Mouse (Mus musculus) G1E (cell line): ENCODE results near the gene Tamm41.

ENCODE experiments used
- CTCF ChIP-seq: IDR thresholded peaks from 2 replicates; pipeline ENCODE4 v1.5.1; 2012; ENCODE audit warnings: low read depth, low read length, inconsistent platforms, mixed read lengths
- GATA1 ChIP-seq: IDR thresholded peaks from 2 replicates; pipeline ENCODE4 v1.6.1; 2012; ENCODE audit warnings: borderline replicate concordance, low read length, inconsistent platforms, mixed read lengths

- TF ChIP-seq CTCF (no peak), GATA1 (no peak)
These were observed 6.2 kb upstream of the Tamm41 start for GRCm38 (mm10) chr6:115043657-115044500.
